Mouse (Mus musculus): ENCODE data around the gene Pnpla5.
"Not testable (repeated sequence)": the region's sequence is repeated elsewhere in the genome, so short reads cannot be mapped to it uniquely, and the experiment has no call there.

Pnpla5 gene

GRCm38 (mm10) chr15:84116466-84116865, 6.5 kb downstream of the Pnpla5 start:
- no peak for DNase-seq (ENCODE audit: low spot score)

- DNase-seq (ENCODE audit: low spot score) = peak; percentile 21
Measured at GRCm38 (mm10) chr15:84115727-84116126, 7.2 kb downstream of the Pnpla5 start.

- no peak for DNase-seq (ENCODE audit: low spot score)
Measured at GRCm38 (mm10) chr15:84113873-84114272, 9.1 kb downstream of the Pnpla5 start.

- DNase-seq (ENCODE audit: low spot score) = no peak
Measured at GRCm38 (mm10) chr15:84108899-84109298, 14.1 kb downstream of the Pnpla5 start.

- no peak for DNase-seq (ENCODE audit: low spot score)
Measured at GRCm38 (mm10) chr15:84105924-84106500, 17.0 kb downstream of the Pnpla5 start.

- DNase-seq (ENCODE audit: low spot score) = peak; percentile 53
Measured at GRCm38 (mm10) chr15:84105105-84105923, 17.7 kb downstream of the Pnpla5 start, which contains the start of gene Sult4a1. Sult4a1 (minus strand) TSS chr15:84105754.

GRCm38 (mm10) chr15:84104626-84105025, 18.3 kb downstream of the Pnpla5 start:
- no peak for DNase-seq (ENCODE audit: low spot score)

GRCm38 (mm10) chr15:84097536-84097935, 25.4 kb downstream of the Pnpla5 start:
- DNase-seq (ENCODE audit: low spot score) = not testable (repeated sequence)

- no peak for DNase-seq (ENCODE audit: low spot score)
Measured at GRCm38 (mm10) chr15:84096051-84096450, 26.9 kb downstream of the Pnpla5 start.

- DNase-seq (ENCODE audit: low spot score) = no peak
Measured at GRCm38 (mm10) chr15:84094921-84095320, 28.1 kb downstream of the Pnpla5 start.

GRCm38 (mm10) chr15:84086775-84087174, 36.2 kb downstream of the Pnpla5 start:
- no peak for DNase-seq (ENCODE audit: low spot score)

- no peak for DNase-seq (ENCODE audit: low spot score)
Measured at GRCm38 (mm10) chr15:84086364-84086763, 36.6 kb downstream of the Pnpla5 start.

GRCm38 (mm10) chr15:84080069-84080468, 42.9 kb downstream of the Pnpla5 start:
- DNase-seq (ENCODE audit: low spot score) = no peak

- DNase-seq (ENCODE audit: low spot score) = no peak
Measured at GRCm38 (mm10) chr15:84079519-84079918, 43.5 kb downstream of the Pnpla5 start.

GRCm38 (mm10) chr15:84078667-84079066, 44.3 kb downstream of the Pnpla5 start:
- no peak for DNase-seq (ENCODE audit: low spot score)

- DNase-seq (ENCODE audit: low spot score) = no peak
Measured at GRCm38 (mm10) chr15:84077151-84077550, 45.8 kb downstream of the Pnpla5 start.

GRCm38 (mm10) chr15:84074705-84075185, 48.2 kb downstream of the Pnpla5 start:
- DNase-seq (ENCODE audit: low spot score) = no peak

GRCm38 (mm10) chr15:84073911-84074704, 48.9 kb downstream of the Pnpla5 start:
- peak; percentile 75 for DNase-seq (ENCODE audit: low spot score)

- DNase-seq (ENCODE audit: low spot score) = no peak
Measured at GRCm38 (mm10) chr15:84073058-84073457, 49.9 kb downstream of the Pnpla5 start.

GRCm38 (mm10) chr15:84072226-84072625, 50.7 kb downstream of the Pnpla5 start:
- DNase-seq (ENCODE audit: low spot score) = peak; percentile 94

- DNase-seq (ENCODE audit: low spot score) = no peak
Measured at GRCm38 (mm10) chr15:84070116-84070676, 52.8 kb downstream of the Pnpla5 start.

- DNase-seq (ENCODE audit: low spot score) = no peak
Measured at GRCm38 (mm10) chr15:84069455-84070050, 53.4 kb downstream of the Pnpla5 start.
